ENCODE assay signal across 15 mouse cellular contexts in the genomic region with DNA sequence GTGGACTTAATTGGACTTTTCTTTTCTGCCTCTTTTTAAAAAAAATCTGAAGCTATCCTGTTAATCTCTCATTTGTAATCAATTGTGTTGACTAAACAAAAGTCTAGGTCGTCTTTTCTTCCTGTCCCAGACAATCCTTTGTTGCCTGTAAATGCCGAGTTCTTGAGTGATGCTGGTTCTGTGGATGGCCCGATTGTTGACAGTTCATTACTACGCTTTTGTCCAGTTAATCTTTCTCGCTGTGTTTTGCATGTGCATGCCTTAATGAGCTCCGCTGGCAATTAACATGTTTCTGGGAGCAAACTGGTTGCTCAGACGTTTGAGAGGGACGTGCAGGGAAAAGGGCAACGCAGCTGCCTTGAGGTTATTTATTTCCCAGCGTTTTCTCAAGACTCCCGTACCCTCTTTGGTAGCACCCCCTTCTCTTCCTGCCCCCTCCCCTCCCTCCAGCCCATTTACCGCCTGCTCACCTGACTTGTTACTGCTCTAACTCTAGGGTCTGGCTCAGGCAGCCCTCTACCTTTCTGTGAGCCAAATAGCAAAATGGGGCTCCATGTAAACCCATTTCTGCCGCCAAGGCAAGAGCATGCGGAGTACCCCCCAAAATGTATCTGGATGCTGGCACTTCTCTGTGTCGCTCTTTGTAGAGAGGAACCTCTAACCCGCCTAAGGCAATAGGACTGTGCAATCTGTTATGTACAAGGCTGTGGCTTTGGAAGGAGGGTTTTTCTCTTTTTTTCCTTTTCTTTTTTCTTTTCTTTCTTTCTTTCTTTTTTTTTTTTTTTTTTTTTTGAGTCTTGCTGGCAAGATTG. TPM values are rescaled to one million over a fixed set of nuclear protein-coding genes. Genes with fewer than 3 reads are reported as not detected.
DNase-seq lines count a peak whose midpoint lies in the region; ATAC-seq and TF ChIP-seq lines count a peak whose summit lies in the region.
"Had no signal": no experiment of that assay in that cellular context is flagged by ENCODE, and none has a peak within 500 bp of the region (broad histone marks: within the 10 kb centered on the region; RNA-seq: fewer than 3 reads in every experiment).

No protein-coding gene starts in this region.

- TF ChIP-seq CTCF in heart, adult 2 months (IDR thresholded peaks at IDR 0.05): no peak

- ATAC-seq in forebrain, embryonic 14.5 days: peak; percentile 78
- peak; percentile 22; the same call in 1 of the 2 replicates for ATAC-seq in midbrain, embryonic 11.5 days (ENCODE audit: low FRiP score)
- no peak for ATAC-seq in intestine, embryonic 16.5 days
- ATAC-seq: CD4-positive, CD25-positive, alpha-beta regulatory T cell, adult 4 months had no signal

- no peaks in the 10 kb centered on the region for H3K9me3 ChIP-seq in forebrain, embryonic 14.5 days (replicated peaks; ENCODE audit: control insufficient read depth, low read length)
- H3K9me3 ChIP-seq in midbrain, embryonic 11.5 days (ENCODE audit: control insufficient read depth, low read length): no peaks in the 10 kb centered on the region
- H3K9me3 ChIP-seq in intestine, embryonic 16.5 days (ENCODE audit: control insufficient read depth, low read length): no peaks in the 10 kb centered on the region

- peaks cover 14% of the 10 kb centered on the region; the same call in 1 of the 2 replicates for H3K27me3 ChIP-seq in forebrain, embryonic 14.5 days (replicated peaks; ENCODE audit: control insufficient read depth, insufficient read depth, low read length)
- peaks cover 93% of the 10 kb centered on the region for H3K27me3 ChIP-seq in midbrain, embryonic 11.5 days (ENCODE audit: control insufficient read depth, insufficient read depth, low read length)
- H3K27me3 ChIP-seq in intestine, embryonic 16.5 days (replicated peaks; ENCODE audit: control insufficient read depth, insufficient read depth, low read length): peaks cover 72% of the 10 kb centered on the region
- peaks cover 29% of the 10 kb centered on the region for H3K27me3 ChIP-seq in heart, adult 2 months (ENCODE audit: control insufficient read depth, insufficient read depth, low read length)

- H3K4me1 ChIP-seq in forebrain, embryonic 14.5 days (ENCODE audit: control insufficient read depth, insufficient read depth, low read length): peaks cover 27% of the 10 kb centered on the region; the same call in 1 of the 2 replicates
- H3K4me1 ChIP-seq in midbrain, embryonic 11.5 days (ENCODE audit: control insufficient read depth, insufficient read depth, low read length): peaks cover 8% of the 10 kb centered on the region
- 0 out of 2 replicates have a peak, but pooled peaks cover 3% of the 10 kb centered on the region for H3K4me1 ChIP-seq in intestine, embryonic 16.5 days (ENCODE audit: control insufficient read depth, insufficient read depth, low read length)
- no peaks in the 10 kb centered on the region for H3K4me1 ChIP-seq in heart, adult 2 months (ENCODE audit: control insufficient read depth, insufficient read depth, low read length)

- peak overlapping the region; percentile 64 for H3K4me2 ChIP-seq in forebrain, embryonic 14.5 days (ENCODE audit: low read length)
- no peak overlapping the region for H3K4me2 ChIP-seq in midbrain, embryonic 11.5 days
- no peak overlapping the region for H3K4me2 ChIP-seq in intestine, embryonic 16.5 days (ENCODE audit: low read depth, low read length)

- 1% methylated on average over 16 of the region's 16 CpGs for WGBS in forebrain, embryonic 14.5 days
- 1% methylated on average over 16 of the region's 16 CpGs for WGBS in midbrain, embryonic 11.5 days
- 2% methylated on average over 16 of the region's 16 CpGs for WGBS in intestine, embryonic 16.5 days
- WGBS in heart, adult 2 months: 8% methylated on average over 16 of the region's 16 CpGs

- TF ChIP-seq EP300 in heart, adult 2 months (IDR thresholded peaks at IDR 0.05; ENCODE audit: insufficient read depth, low read depth, low read length): no peak

- intact Hi-C loops in left cerebral cortex, postnatal 25 days (cut with DNase I): loop anchor here (5.0 kb wide), 1 partner anchor 41 kb away; no protein-coding TSS in a partner anchor
- intact Hi-C loops in left cerebral cortex, postnatal 4 days (cut with DNase I): loop anchor here (5.0 kb wide), 1 partner anchor 51 kb away; no protein-coding TSS in a partner anchor
- intact Hi-C loops in heart, adult 2 months (cut with DNase I): no loop called here

- peak; percentile 23 to 61 for DNase-seq in left cerebral cortex, postnatal 25 days (ENCODE audit: low spot score in 2 of 2)
- no peak for DNase-seq in left cerebral cortex, postnatal 4 days
- peak; percentile 97 for DNase-seq in forebrain, embryonic 14.5 days (ENCODE audit: low spot score)
- peak; percentile 94 for DNase-seq in midbrain, embryonic 11.5 days (ENCODE audit: low spot score, missing footprints)
- no peak for DNase-seq in lung, adult 18-20 months
- no peak for DNase-seq in frontal cortex, postnatal 14 days (ENCODE audit: low spot score in 2 of 2)
- no peak for DNase-seq in heart, adult 2 months
- DNase-seq: cerebellum, adult 11 months; kidney, adult 11 months; right cerebral cortex, postnatal 4 days had no signal

- peaks cover 8% of the 10 kb centered on the region; the same call in 1 of the 2 replicates for H3K36me3 ChIP-seq in forebrain, embryonic 14.5 days (ENCODE audit: control insufficient read depth, insufficient read depth, low read length)
- H3K36me3 ChIP-seq in midbrain, embryonic 11.5 days (ENCODE audit: control insufficient read depth, insufficient read depth, low read length): no peaks in the 10 kb centered on the region
- H3K36me3 ChIP-seq in intestine, embryonic 16.5 days (ENCODE audit: control insufficient read depth, insufficient read depth, low read length): no peaks in the 10 kb centered on the region
- no peaks in the 10 kb centered on the region for H3K36me3 ChIP-seq in heart, adult 2 months (ENCODE audit: control insufficient read depth, insufficient read depth, low read length)

- peak overlapping the region; percentile 40; the same call in 1 of the 2 replicates for H3K9ac ChIP-seq in forebrain, embryonic 14.5 days (ENCODE audit: low read length)
- no peak overlapping the region for H3K9ac ChIP-seq in midbrain, embryonic 11.5 days (ENCODE audit: low read length)
- no peak overlapping the region for H3K9ac ChIP-seq in intestine, embryonic 16.5 days (ENCODE audit: low read depth, low read length)
- no peak overlapping the region for H3K9ac ChIP-seq in heart, adult 2 months (ENCODE audit: low read depth, low read length)

- H3K79me2 ChIP-seq in heart, adult 2 months (replicated peaks; ENCODE audit: control insufficient read depth, insufficient read depth, low read length): no peaks in the 10 kb centered on the region

- no peak for TF ChIP-seq POLR2A in heart, adult 2 months (IDR thresholded peaks at IDR 0.05; ENCODE audit: insufficient read depth, low read depth, low read length)

- H3K27ac ChIP-seq in forebrain, embryonic 14.5 days (ENCODE audit: low read depth, low read length): peak overlapping the region; percentile 92
- H3K27ac ChIP-seq in midbrain, embryonic 11.5 days (ENCODE audit: low read depth, low read length): no peak overlapping the region
- no peak overlapping the region for H3K27ac ChIP-seq in intestine, embryonic 16.5 days (ENCODE audit: low read length)
- no peak overlapping the region for H3K27ac ChIP-seq in heart, adult 2 months

- no peak overlapping the region for H3K4me3 ChIP-seq in forebrain, embryonic 14.5 days (ENCODE audit: low read depth, low read length)
- H3K4me3 ChIP-seq in midbrain, embryonic 11.5 days (ENCODE audit: low read depth, low read length): no peak overlapping the region
- H3K4me3 ChIP-seq in intestine, embryonic 16.5 days (ENCODE audit: low read length): no peak overlapping the region
- H3K4me3 ChIP-seq in heart, adult 2 months: no peak overlapping the region
- H3K4me3 ChIP-seq: erythroblast, embryonic 14.5 days had no signal

RNA-seq across cellular contexts. Expression of a gene that starts 9.8 kb away (rescaled TPM):
- 10 to 100 TPM; 20.4 to 30.9 TPM for total RNA-seq in left cerebral cortex, postnatal 25 days (2021)
- total RNA-seq in left cerebral cortex, postnatal 4 days (2021): 10 to 100 TPM; 53.3 to 54.3 TPM
- polyA plus RNA-seq in forebrain, embryonic 14.5 days (2014; fragmentation: Nextera tagmentation; extraction: Ambion mirVana): 69.6 and 81.3 TPM in 2 replicates
- 3.1 and 3.8 TPM in 2 replicates for polyA plus RNA-seq in midbrain, embryonic 11.5 days (2014; fragmentation: Nextera tagmentation; extraction: Ambion mirVana)
- not detected in 2 replicates for polyA plus RNA-seq in intestine, embryonic 16.5 days (2015; fragmentation: Nextera tagmentation; extraction: Ambion mirVana)
- not detected for total RNA-seq in heart, adult 2 months (2021)
- not detected in 2 replicates for polyA plus RNA-seq in heart, adult 2 months (2012; rRNA removed)
- total RNA-seq: heart, adult 8-10 months had no signal
- polyA plus RNA-seq: CD4-positive, CD25-positive, alpha-beta regulatory T cell, adult 4 months; erythroblast, embryonic 14.5 days; liver, embryonic 16.5 days had no signal

RNA-seq across cellular contexts. Expression of a gene that starts 54.2 kb away (rescaled TPM):
- 10 to 100 TPM; 27.3 to 29.8 TPM for total RNA-seq in left cerebral cortex, postnatal 25 days (2021)
- total RNA-seq in left cerebral cortex, postnatal 4 days (2021): 10 to 100 TPM; 29.4 to 30.6 TPM
- 44.0 and 44.7 TPM in 2 replicates for polyA plus RNA-seq in forebrain, embryonic 14.5 days (2014; fragmentation: Nextera tagmentation; extraction: Ambion mirVana)
- 25.4 and 30.0 TPM in 2 replicates for polyA plus RNA-seq in midbrain, embryonic 11.5 days (2014; fragmentation: Nextera tagmentation; extraction: Ambion mirVana)
- 46.1 and 53.1 TPM in 2 replicates for polyA plus RNA-seq in intestine, embryonic 16.5 days (2015; fragmentation: Nextera tagmentation; extraction: Ambion mirVana)
- total RNA-seq in heart, adult 2 months (2021): 10 to 100 TPM; 18.1 to 18.6 TPM
- polyA plus RNA-seq in heart, adult 2 months (2012; rRNA removed): 8.2 and 16.9 TPM in 2 replicates

RNA-seq across cellular contexts. Expression of a gene that starts 54.4 kb away (rescaled TPM):
- under 1 TPM in 1 of 2 experiments, not detected in 1; 0.32 TPM for total RNA-seq in left cerebral cortex, postnatal 25 days (2021)
- not detected for total RNA-seq in left cerebral cortex, postnatal 4 days (2021)
- 0.15 and 0.18 TPM in 2 replicates for polyA plus RNA-seq in forebrain, embryonic 14.5 days (2014; fragmentation: Nextera tagmentation; extraction: Ambion mirVana)
- 0.16 TPM in 1 of 2 replicates, not detected in the other for polyA plus RNA-seq in midbrain, embryonic 11.5 days (2014; fragmentation: Nextera tagmentation; extraction: Ambion mirVana)
- 0.21 and 0.24 TPM in 2 replicates for polyA plus RNA-seq in intestine, embryonic 16.5 days (2015; fragmentation: Nextera tagmentation; extraction: Ambion mirVana)
- under 1 TPM in 1 of 2 experiments, not detected in 1; 0.07 TPM for total RNA-seq in heart, adult 2 months (2021)
- polyA plus RNA-seq in heart, adult 2 months (2012; rRNA removed): 0.18 and 0.26 TPM in 2 replicates
- polyA plus RNA-seq: erythroblast, embryonic 14.5 days had no signal

Comparison
In these comparisons a context has a peak if more than half of its experiments do, and no peak if none do; other contexts are left out.
1. DNase-seq: peak in left cerebral cortex, postnatal 25 days (2 of 2), forebrain, embryonic 14.5 days (single experiment) and midbrain, embryonic 11.5 days (single experiment); none in left cerebral cortex, postnatal 4 days (single experiment), lung, adult 18-20 months (0 of 2), frontal cortex, postnatal 14 days (0 of 2) and heart, adult 2 months (0 of 2).
2. RNA of a gene that starts 9.8 kb away (polyA plus RNA-seq): 69.6 to 81.3 TPM in forebrain, embryonic 14.5 days; 3.1 to 3.8 TPM in midbrain, embryonic 11.5 days, not detected in intestine, embryonic 16.5 days and not detected in heart, adult 2 months; every median in the first group is over 10 times any median in the second.